In genomic region chr11:90391271-90392185, GRCm38 (mm10) we compare ENCODE assay signal across 9 mouse cellular contexts. TPM values are rescaled to one million over a fixed set of nuclear protein-coding genes. Genes with fewer than 3 reads are reported as not detected.
DNase-seq lines count a peak whose midpoint lies in the region; ATAC-seq lines count a peak whose summit lies in the region.
"Had no signal": no experiment of that assay in that cellular context is flagged by ENCODE, and none has a peak within 500 bp of the region (broad histone marks: within the 10 kb centered on the region; RNA-seq: fewer than 3 reads in every experiment).

No protein-coding gene starts in this region.

- H3K4me3 ChIP-seq in heart, embryonic 14.5 days (ENCODE audit: control insufficient read depth in 1 of 2, insufficient read depth in 1 of 2, low read depth in 1 of 2, low read length in 2 of 2), result peak overlapping the region; percentile 49 to 59; a peak in 3 of 4 replicates
- peak overlapping the region; percentile 41 for H3K4me3 ChIP-seq in embryonic facial prominence, embryonic 11.5 days (ENCODE audit: low read depth, low read length)
- H3K4me3 ChIP-seq in intestine, embryonic 14.5 days (ENCODE audit: low read depth, low read length), result peak overlapping the region; percentile 39
- peak overlapping the region; percentile 21 for H3K4me3 ChIP-seq in neural tube, embryonic 11.5 days (ENCODE audit: low read depth, low read length)

- H3K9ac ChIP-seq in heart, embryonic 14.5 days (ENCODE audit: low read length), result peak overlapping the region; percentile 64
- no peak overlapping the region for H3K9ac ChIP-seq in embryonic facial prominence, embryonic 11.5 days (replicated peaks; ENCODE audit: low read length)
- no peak overlapping the region for H3K9ac ChIP-seq in intestine, embryonic 14.5 days (ENCODE audit: low read length)
- H3K9ac ChIP-seq in neural tube, embryonic 11.5 days (ENCODE audit: low read length), result no peak overlapping the region

- WGBS in heart, embryonic 14.5 days, result 18% methylated on average over 14 of the region's 14 CpGs
- WGBS in embryonic facial prominence, embryonic 11.5 days, result 8% methylated on average over 14 of the region's 14 CpGs
- WGBS in intestine, embryonic 14.5 days, result 18% methylated on average over 14 of the region's 14 CpGs
- 10% methylated on average over 14 of the region's 14 CpGs for WGBS in neural tube, embryonic 11.5 days

- H3K4me1 ChIP-seq in heart, embryonic 14.5 days (ENCODE audit: control insufficient read depth in 2 of 2, insufficient read depth in 2 of 2, low read length in 2 of 2), result peaks cover 7 to 25% of the 10 kb centered on the region in 2 experiments
- H3K4me1 ChIP-seq in embryonic facial prominence, embryonic 11.5 days (ENCODE audit: control insufficient read depth, insufficient read depth, low read length), result no peaks in the 10 kb centered on the region
- H3K4me1 ChIP-seq in intestine, embryonic 14.5 days (replicated peaks; ENCODE audit: control insufficient read depth, insufficient read depth, low read length), result peaks cover 7% of the 10 kb centered on the region; the same call in 1 of the 2 replicates
- H3K4me1 ChIP-seq in neural tube, embryonic 11.5 days (ENCODE audit: control insufficient read depth, insufficient read depth, low read length), result 0 out of 2 replicates have a peak, but pooled peaks cover 3% of the 10 kb centered on the region

- 0 out of 2 replicates have a peak, but pooled peaks cover 4% of the 10 kb centered on the region for H3K27me3 ChIP-seq in heart, embryonic 14.5 days (ENCODE audit: control insufficient read depth, insufficient read depth, low read length)
- peaks cover 23% of the 10 kb centered on the region for H3K27me3 ChIP-seq in embryonic facial prominence, embryonic 11.5 days (ENCODE audit: control insufficient read depth, insufficient read depth, low read length)
- H3K27me3 ChIP-seq in intestine, embryonic 14.5 days (replicated peaks; ENCODE audit: control insufficient read depth, insufficient read depth, low read length), result peaks cover 33% of the 10 kb centered on the region
- H3K27me3 ChIP-seq in neural tube, embryonic 11.5 days (ENCODE audit: control insufficient read depth, insufficient read depth, low read length), result peaks cover 30% of the 10 kb centered on the region

- peak overlapping the region; percentile 98 for H3K4me2 ChIP-seq in heart, embryonic 14.5 days (ENCODE audit: low read length)
- H3K4me2 ChIP-seq in embryonic facial prominence, embryonic 11.5 days (ENCODE audit: low read depth, low read length), result peak overlapping the region; percentile 85
- peak overlapping the region; percentile 87 for H3K4me2 ChIP-seq in intestine, embryonic 14.5 days (ENCODE audit: low read length)
- H3K4me2 ChIP-seq in neural tube, embryonic 11.5 days (ENCODE audit: low read depth), result peak overlapping the region; percentile 84

- no peaks in the 10 kb centered on the region for H3K9me3 ChIP-seq in heart, embryonic 14.5 days (ENCODE audit: control insufficient read depth, low read length)
- no peaks in the 10 kb centered on the region for H3K9me3 ChIP-seq in embryonic facial prominence, embryonic 11.5 days (replicated peaks; ENCODE audit: control insufficient read depth, low read length)
- H3K9me3 ChIP-seq in intestine, embryonic 14.5 days (ENCODE audit: control insufficient read depth, low read length), result no peaks in the 10 kb centered on the region
- H3K9me3 ChIP-seq in neural tube, embryonic 11.5 days (ENCODE audit: control insufficient read depth, low read length), result no peaks in the 10 kb centered on the region

- no peak overlapping the region for H3K27ac ChIP-seq in heart, embryonic 14.5 days (replicated peaks in 1 of 2; ENCODE audit: control insufficient read depth in 1 of 2, insufficient read depth in 1 of 2, low read depth in 2 of 2, low read length in 2 of 2)
- no peak overlapping the region for H3K27ac ChIP-seq in embryonic facial prominence, embryonic 11.5 days (replicated peaks; ENCODE audit: low read depth, low read length)
- no peak overlapping the region for H3K27ac ChIP-seq in intestine, embryonic 14.5 days (ENCODE audit: low read depth)
- no peak overlapping the region for H3K27ac ChIP-seq in neural tube, embryonic 11.5 days (ENCODE audit: low read depth, low read length)

- ATAC-seq in heart, embryonic 14.5 days (ENCODE audit: insufficient number of reproducible peaks, insufficient read depth, low FRiP score, low read depth), result no peak
- no peak for ATAC-seq in embryonic facial prominence, embryonic 11.5 days (replicated peaks; ENCODE audit: insufficient number of reproducible peaks, low FRiP score, low TSS enrichment, low read depth)
- no peak for ATAC-seq in intestine, embryonic 14.5 days (replicated peaks; ENCODE audit: low FRiP score, low TSS enrichment, low read depth)
- ATAC-seq in neural tube, embryonic 11.5 days (ENCODE audit: insufficient read depth, low FRiP score, low TSS enrichment), result no peak

- intact Hi-C loops in heart, postnatal 10 days (cut with DNase I), result loop anchor here (1.0 to 5.0 kb wide), 3 partner anchors 23 to 209 kb away; no protein-coding TSS in a partner anchor

- 0 out of 2 replicates have a peak, but pooled peaks cover 5% of the 10 kb centered on the region for H3K36me3 ChIP-seq in heart, embryonic 14.5 days (ENCODE audit: control insufficient read depth, insufficient read depth, low read length)
- H3K36me3 ChIP-seq in embryonic facial prominence, embryonic 11.5 days (replicated peaks; ENCODE audit: control insufficient read depth, insufficient read depth, low read depth, low read length), result no peaks in the 10 kb centered on the region
- no peaks in the 10 kb centered on the region for H3K36me3 ChIP-seq in intestine, embryonic 14.5 days (ENCODE audit: control insufficient read depth, insufficient read depth, low read length)
- H3K36me3 ChIP-seq in neural tube, embryonic 11.5 days (ENCODE audit: control insufficient read depth, insufficient read depth, low read length), result no peaks in the 10 kb centered on the region
- H3K36me3 ChIP-seq: G1E had no signal

- no peak for DNase-seq in heart, postnatal 10 days
- peak; percentile 42 for DNase-seq in embryonic facial prominence, embryonic 11.5 days (ENCODE audit: low spot score)
- no peak for DNase-seq in intestine, embryonic 14.5 days (ENCODE audit: low spot score)
- DNase-seq in neural tube, embryonic 11.5 days (ENCODE audit: low spot score), result no peak
- no peak for DNase-seq in frontal cortex, postnatal 14 days (ENCODE audit: low spot score in 2 of 2)
- DNase-seq in lung, postnatal 4 days, result no peak
- DNase-seq in T-cell, adult 2 months (ENCODE audit: low spot score), result no peak

RNA-seq across cellular contexts. Expression of gene Hlf, which starts 0.8 kb away (rescaled TPM):
- polyA plus RNA-seq in heart, embryonic 14.5 days (2014; fragmentation: Nextera tagmentation; extraction: Ambion mirVana), result 4.3 TPM in 2 replicates
- total RNA-seq in heart, postnatal 10 days (2021), result 10 to 100 TPM; 15.7 to 22.1 TPM
- 1.1 and 1.6 TPM in 2 replicates for polyA plus RNA-seq in embryonic facial prominence, embryonic 11.5 days (2014; fragmentation: Nextera tagmentation; extraction: Ambion mirVana)
- polyA plus RNA-seq in intestine, embryonic 14.5 days (2014; fragmentation: Nextera tagmentation; extraction: Ambion mirVana), result 0.92 and 1.2 TPM in 2 replicates
- 0.54 and 0.98 TPM in 2 replicates for polyA plus RNA-seq in neural tube, embryonic 11.5 days (2014; fragmentation: Nextera tagmentation; extraction: Ambion mirVana)
- polyA plus RNA-seq: G1E had no signal
